Mouse (Mus musculus): ENCODE results near the gene Mgat4e. TPM values are rescaled to one million over a fixed set of nuclear protein-coding genes. Genes with fewer than 3 reads are reported as not detected.

Gene Mgat4e
- total RNA-seq, 2 experiments from 2014 or later: not detected

GRCm38 (mm10) chr1:134563726-134564125 lies 14.2 kb upstream of the Mgat4e start:
- no peak overlapping the region for H3K4me3 ChIP-seq
- no peak overlapping the region for H3K27ac ChIP-seq
- no peak for DNase-seq (ENCODE audit: extremely low spot score in 1 of 2, low spot score in 2 of 2)
- TF ChIP-seq CTCF (IDR thresholded peaks at IDR 0.05): no peak
- intact Hi-C loops (cut with DNase I): no loop called here

DNA sequence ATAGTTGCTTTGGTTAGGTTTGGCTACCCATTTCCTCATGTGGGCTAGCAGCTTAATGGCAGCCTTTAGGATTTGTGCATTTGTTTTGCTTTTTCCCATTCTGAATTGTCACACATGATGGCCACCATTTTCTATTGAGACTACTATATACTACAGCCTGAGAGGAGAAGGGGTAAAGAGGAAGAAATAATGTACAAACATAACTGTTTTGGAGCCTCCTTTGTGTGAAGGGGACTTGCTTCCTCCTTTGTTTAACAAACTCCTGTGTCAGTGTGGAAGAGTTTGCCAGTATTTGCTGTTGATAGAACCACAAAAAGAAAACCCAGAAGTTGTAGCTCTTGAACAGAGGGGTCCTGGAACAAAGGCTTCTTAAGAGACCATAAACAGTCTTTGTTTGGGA lies 13.0 kb upstream of the Mgat4e start:
- H3K4me3 ChIP-seq: no peak overlapping the region
- intact Hi-C loops (cut with DNase I): no loop called here
- no peak for TF ChIP-seq CTCF (IDR thresholded peaks at IDR 0.05)
- H3K27ac ChIP-seq: no peak overlapping the region
- DNase-seq (ENCODE audit: extremely low spot score in 1 of 2, low spot score in 2 of 2): no peak

GRCm38 (mm10) chr1:134561770-134562143 lies 12.3 kb upstream of the Mgat4e start:
- TF ChIP-seq CTCF (IDR thresholded peaks at IDR 0.05): no peak
- Histone ChIP-seq H3K27ac (no peak overlapping the region), H3K4me3 (peak overlapping the region; percentile 98)
- intact Hi-C loops (cut with DNase I): loop anchor here (2.0 kb wide), 1 partner anchor 67 kb away; the partner anchor contains the start of gene Rabif
- no peak for DNase-seq (ENCODE audit: extremely low spot score in 1 of 2, low spot score in 2 of 2)

DNA sequence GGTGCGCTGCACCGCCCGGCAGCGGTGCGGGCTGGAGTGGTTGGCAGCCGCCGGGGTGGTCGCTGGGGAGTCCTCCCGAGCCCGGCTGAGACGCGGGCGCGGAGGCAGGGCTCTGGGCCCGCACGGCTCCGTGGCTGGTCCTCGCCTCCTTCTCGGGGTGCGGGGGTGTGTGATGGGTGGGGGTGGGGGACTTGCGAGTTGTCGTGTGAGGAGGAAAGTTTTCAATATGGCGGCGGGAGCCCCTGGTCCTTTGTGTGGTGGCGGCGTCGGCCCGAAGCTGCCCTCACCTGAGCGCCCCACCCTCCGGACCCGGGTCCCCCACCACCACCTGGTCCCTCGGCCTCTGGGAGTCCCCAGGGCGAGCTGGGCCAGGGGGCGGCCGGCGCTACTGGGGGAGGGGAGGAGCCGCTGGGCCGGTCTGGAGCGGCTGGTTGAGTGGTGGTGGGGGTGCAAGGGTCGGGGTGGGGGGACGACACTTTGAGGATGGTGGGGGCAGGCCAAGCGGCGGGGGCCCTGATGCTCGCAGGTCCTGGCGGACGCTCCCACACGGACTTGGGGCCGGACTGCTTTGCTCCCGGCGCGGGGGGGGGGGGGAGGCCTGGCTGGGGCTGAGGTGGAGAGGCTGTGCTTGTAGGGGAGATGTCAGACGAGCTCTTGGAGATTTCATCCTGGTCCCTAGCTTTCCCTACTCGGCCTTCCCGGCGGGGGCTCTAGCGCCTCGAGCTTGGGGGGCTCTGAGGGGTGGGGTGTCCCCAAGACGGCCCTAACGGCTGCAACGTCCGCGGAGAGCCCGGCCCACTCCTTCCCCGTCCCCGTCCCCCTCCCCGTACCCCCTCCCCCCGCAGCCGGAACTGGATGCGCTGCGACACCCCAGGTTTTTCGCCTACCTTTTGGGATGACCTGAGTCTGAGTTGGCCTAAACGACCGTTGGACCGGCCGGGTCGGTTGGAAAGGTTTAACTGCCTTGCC lies 11.6 kb upstream of the Mgat4e start:
- H3K27ac ChIP-seq: peak overlapping the region; percentile 91
- no peak for TF ChIP-seq CTCF (IDR thresholded peaks at IDR 0.05)
- intact Hi-C loops (cut with DNase I): loop anchor here (2.0 kb wide), 1 partner anchor 66 kb away; the partner anchor contains the start of gene Rabif

GRCm38 (mm10) chr1:134560396-134560795 lies 10.9 kb upstream of the Mgat4e start:
- intact Hi-C loops (cut with DNase I): loop anchor here (2.0 kb wide), 1 partner anchor 66 kb away; the partner anchor contains the start of gene Rabif
- H3K27ac ChIP-seq: peak overlapping the region; percentile 91
- H3K4me3 ChIP-seq: peak overlapping the region; percentile 98
- TF ChIP-seq CTCF (IDR thresholded peaks at IDR 0.05): no peak
- DNase-seq (ENCODE audit: extremely low spot score in 1 of 2, low spot score in 2 of 2): peak; percentile 53 to 57

More for the DNA sequence above, 11.6 kb upstream of the Mgat4e start:
- peak overlapping the region; percentile 98 for H3K4me3 ChIP-seq
- peak; percentile 46 to 50 for DNase-seq (ENCODE audit: extremely low spot score in 1 of 2, low spot score in 2 of 2)

DNA sequence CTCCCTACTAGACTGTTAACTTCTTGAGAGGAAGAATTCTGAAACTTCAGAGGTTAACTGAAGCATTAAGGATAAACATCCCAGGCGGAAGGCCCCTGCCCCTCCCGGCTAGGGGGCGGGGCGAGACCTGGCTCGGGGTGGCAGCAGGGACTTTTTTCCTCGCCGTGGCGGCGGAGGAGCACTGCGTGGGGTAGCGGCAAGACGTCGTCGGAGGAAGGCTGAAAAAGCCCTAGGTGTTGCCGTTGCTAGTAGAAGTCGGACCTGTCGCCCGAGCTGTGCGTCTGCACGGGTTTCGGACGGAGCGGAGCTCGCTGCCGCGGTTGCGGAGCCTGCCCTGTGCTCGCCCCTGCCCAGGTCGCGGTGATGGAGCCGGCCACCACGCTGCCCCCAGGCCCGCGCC lies 10.5 kb upstream of the Mgat4e start, which contains the start of gene Kdm5b:
Gene Kdm5b (plus strand): TSS at position 196 of the 400 bp plus-strand sequence.
- intact Hi-C loops (cut with DNase I): loop anchor here (2.0 kb wide), 1 partner anchor 65 kb away; the partner anchor contains the start of gene Rabif
- peak within 1 kb of the TSS; percentile 98 for H3K4me3 ChIP-seq
- TF ChIP-seq CTCF (IDR thresholded peaks at IDR 0.05): no peak
- DNase-seq (ENCODE audit: extremely low spot score in 1 of 2, low spot score in 2 of 2): peak; percentile 87 to 91
- peak within 1 kb of the TSS; percentile 91 for H3K27ac ChIP-seq

DNA sequence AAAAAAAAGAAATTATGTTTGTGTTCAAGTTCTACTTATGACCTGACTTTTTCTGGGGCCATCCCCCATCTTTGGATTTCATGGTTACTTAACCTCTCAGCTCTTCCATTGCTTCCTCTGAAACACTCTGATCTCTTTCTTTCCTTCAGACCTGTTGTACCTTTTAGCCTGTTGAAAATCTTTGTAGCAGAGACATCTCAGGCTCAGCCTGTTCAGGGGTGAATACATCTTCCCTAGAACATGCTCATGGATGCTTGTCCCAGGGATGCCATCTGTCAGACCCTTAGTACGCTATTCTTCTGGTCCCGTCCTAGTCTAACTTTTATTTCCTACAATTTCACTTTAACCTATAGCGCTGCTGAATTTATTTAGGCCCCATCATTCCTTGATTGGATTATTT lies 9.7 kb upstream of the Mgat4e start:
- Histone ChIP-seq H3K4me3 (no peak overlapping the region), H3K27ac (peak overlapping the region; percentile 91)
- TF ChIP-seq CTCF (IDR thresholded peaks at IDR 0.05): no peak
- intact Hi-C loops (cut with DNase I): no loop called here
- DNase-seq (ENCODE audit: extremely low spot score in 1 of 2, low spot score in 2 of 2): no peak

- no peak for TF ChIP-seq CTCF (IDR thresholded peaks at IDR 0.05)
- no peak for DNase-seq (ENCODE audit: extremely low spot score in 1 of 2, low spot score in 2 of 2)
- intact Hi-C loops (cut with DNase I): no loop called here
- Histone ChIP-seq H3K4me3 (no peak overlapping the region), H3K27ac (no peak overlapping the region)
Measured at GRCm38 (mm10) chr1:134558511-134558910, 9.0 kb upstream of the Mgat4e start.

- TF ChIP-seq CTCF (IDR thresholded peaks at IDR 0.05): no peak
- Histone ChIP-seq H3K4me3 (peak overlapping the region; percentile 72), H3K27ac (peak overlapping the region; percentile 95)
- intact Hi-C loops (cut with DNase I): loop anchor here (2.0 kb wide), 1 partner anchor 38 kb away; no protein-coding TSS in a partner anchor
- peak; percentile 93 to 94 for DNase-seq (ENCODE audit: extremely low spot score in 1 of 2, low spot score in 2 of 2)
Measured at GRCm38 (mm10) chr1:134556671-134557218, 7.3 kb upstream of the Mgat4e start.

GRCm38 (mm10) chr1:134555871-134556670 lies 6.6 kb upstream of the Mgat4e start:
- no peak for TF ChIP-seq CTCF (IDR thresholded peaks at IDR 0.05)
- H3K4me3 ChIP-seq: peak overlapping the region; percentile 72
- peak overlapping the region; percentile 95 for H3K27ac ChIP-seq
- intact Hi-C loops (cut with DNase I): loop anchor here (2.0 kb wide), 1 partner anchor 37 kb away; no protein-coding TSS in a partner anchor
- peak; percentile 18 to 61 for DNase-seq (ENCODE audit: extremely low spot score in 1 of 2, low spot score in 2 of 2)

DNA sequence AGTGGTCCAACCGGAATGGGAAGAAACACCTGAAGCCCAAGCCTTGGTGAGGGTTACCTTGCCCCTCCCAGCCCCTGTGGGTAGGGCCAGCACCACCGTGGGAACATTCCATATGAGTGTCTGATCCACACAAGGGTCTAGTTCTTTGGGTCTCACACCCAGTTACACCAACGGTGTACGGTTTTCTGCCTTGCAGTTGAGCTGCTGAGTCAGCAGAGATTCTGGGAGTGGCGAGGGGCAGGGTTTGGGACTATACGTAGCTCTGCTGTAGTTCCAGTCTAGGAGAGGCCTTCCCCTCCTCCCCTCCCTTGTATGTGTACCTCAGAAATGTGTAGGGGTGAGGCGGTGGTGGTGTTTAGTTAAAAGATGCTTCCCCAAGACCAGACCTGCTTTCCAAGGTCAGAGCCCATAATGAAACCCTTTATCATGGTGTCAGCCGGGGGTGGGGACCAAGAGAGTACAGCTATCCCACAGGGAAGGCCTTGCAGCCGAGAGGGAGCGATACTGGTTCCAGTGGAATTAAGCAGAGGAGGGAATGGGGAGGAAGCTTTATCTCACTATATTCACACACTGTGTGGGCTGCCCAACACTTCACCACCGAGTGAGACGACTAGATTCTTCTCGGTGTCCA lies 5.9 kb upstream of the Mgat4e start:
- no peak for DNase-seq (ENCODE audit: extremely low spot score in 1 of 2, low spot score in 2 of 2)
- Histone ChIP-seq H3K27ac (no peak overlapping the region), H3K4me3 (no peak overlapping the region)
- TF ChIP-seq CTCF (IDR thresholded peaks at IDR 0.05): no peak
- intact Hi-C loops (cut with DNase I): no loop called here
